Mouse (Mus musculus) neural tube, embryonic 12.5 days (tissue): ENCODE data around the gene AC124108.1. TPM values are rescaled to one million over a fixed set of nuclear protein-coding genes. Genes with fewer than 3 reads are reported as not detected.
A peak's percentile ranks its signal among the peaks of the same experiment; 100 is the strongest.

ENCODE experiments used
- ATAC-seq: fragments of 200-750 bp; cut with Nextera tagmentation; 2 replicates; pipeline ENCODE4 v1.8.0; 2017; ENCODE audit warnings: low read depth, mild to moderate bottlenecking, moderate TSS enrichment, moderate library complexity; ENCODE audit not compliant: low FRiP score
- H3K27ac ChIP-seq: fragments of 300-500 bp; sonication (generic); 2 replicates; pipeline ENCODE4 v1.5.1; 2016
- H3K27me3 ChIP-seq: fragments of 300-500 bp; sonication (generic); replicated peaks from 2 replicates; pipeline ENCODE4 v1.6.1; 2016; ENCODE audit warnings: mild to moderate bottlenecking
- H3K36me3 ChIP-seq: fragments of 300-500 bp; sonication (generic); 2 replicates; pipeline ENCODE4 v1.6.1; 2016; ENCODE audit warnings: mild to moderate bottlenecking
- H3K4me1 ChIP-seq: fragments of 300-500 bp; sonication (generic); 2 replicates; pipeline ENCODE4 v1.6.1; 2016
- H3K4me2 ChIP-seq: fragments of 300-500 bp; sonication (generic); replicated peaks from 2 replicates; pipeline ENCODE4 v1.6.1; 2016; ENCODE audit warnings: mild to moderate bottlenecking
- H3K4me3 ChIP-seq: fragments of 300-500 bp; sonication (generic); 2 replicates; pipeline ENCODE4 v1.5.1; 2016
- H3K9ac ChIP-seq: fragments of 300-500 bp; sonication (generic); 2 replicates; pipeline ENCODE4 v1.6.1; 2016; ENCODE audit warnings: mild to moderate bottlenecking
- H3K9me3 ChIP-seq: fragments of 300-500 bp; sonication (generic); 2 replicates; pipeline ENCODE4 v1.6.1; 2016; ENCODE audit warnings: mild to moderate bottlenecking
- WGBS: fragments of 180-500 bp; shearing (Covaris S2); methylation state at CpG from one replicate; pipeline ENCODE4 v1.1.7; 2016; 5-methylcytosine and 5-hydroxymethylcytosine counted together
- polyA plus RNA-seq: library from polyadenylated mRNA; unstranded; fragments of >200 nt; fragmentation: Nextera tagmentation; extraction: Ambion mirVana; gene quantifications from 2 replicates; pipeline ENCODE4 v1.2.1, GENCODE M21; 2016

Gene AC124108.1
- polyA plus RNA-seq, 1 experiment from 2014 or later, result 3.0 TPM

DNA sequence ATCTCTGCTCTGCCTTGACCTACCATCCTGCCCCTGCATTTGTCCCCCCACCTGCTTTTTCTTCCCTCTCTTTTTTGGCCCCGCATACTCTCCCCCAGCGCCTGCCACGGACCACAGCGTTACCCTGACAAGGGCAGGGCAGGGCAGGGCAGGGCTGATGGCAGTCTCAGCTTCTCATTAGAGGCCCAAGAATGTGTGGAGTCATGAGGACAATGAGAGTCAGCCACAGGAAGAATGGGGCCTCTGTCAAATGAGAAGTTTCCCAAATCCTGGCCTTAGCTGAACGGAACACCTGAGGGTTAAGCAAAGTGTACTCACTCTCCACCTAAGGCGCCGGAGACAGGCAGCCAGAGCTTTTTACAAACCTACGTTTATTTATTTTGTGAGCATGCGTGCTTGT, 3.8 kb downstream of the AC124108.1 start:
- H3K4me1 ChIP-seq, result peaks cover 79% of the 10 kb centered on the region
- 37% methylated on average over 9 of the region's 9 CpGs for WGBS
- peaks cover 4% of the 10 kb centered on the region; the same call in 1 of the 2 replicates for H3K27me3 ChIP-seq
- no peak for ATAC-seq
- no peak overlapping the region for H3K27ac ChIP-seq
- H3K4me2 ChIP-seq, result peak overlapping the region; percentile 69
- no peak overlapping the region for H3K4me3 ChIP-seq
- H3K9me3 ChIP-seq, result no peaks in the 10 kb centered on the region
- no peaks in the 10 kb centered on the region for H3K36me3 ChIP-seq
- 0 out of 2 replicates have a peak overlapping the region, but pooled peaks have one; percentile 40 for H3K9ac ChIP-seq

GRCm38 (mm10) chr1:132195681-132196080, 4.4 kb downstream of the AC124108.1 start:
- peak overlapping the region; percentile 34; the same call in 1 of the 2 replicates for H3K4me2 ChIP-seq
- WGBS, result 31% methylated on average over 5 of the region's 5 CpGs
- H3K27ac ChIP-seq, result no peak overlapping the region
- no peaks in the 10 kb centered on the region for H3K9me3 ChIP-seq
- no peak overlapping the region for H3K9ac ChIP-seq
- H3K4me3 ChIP-seq, result no peak overlapping the region
- ATAC-seq, result no peak
- peaks cover 83% of the 10 kb centered on the region for H3K4me1 ChIP-seq
- peaks cover 1% of the 10 kb centered on the region; the same call in 1 of the 2 replicates for H3K27me3 ChIP-seq
- H3K36me3 ChIP-seq, result no peaks in the 10 kb centered on the region

DNA sequence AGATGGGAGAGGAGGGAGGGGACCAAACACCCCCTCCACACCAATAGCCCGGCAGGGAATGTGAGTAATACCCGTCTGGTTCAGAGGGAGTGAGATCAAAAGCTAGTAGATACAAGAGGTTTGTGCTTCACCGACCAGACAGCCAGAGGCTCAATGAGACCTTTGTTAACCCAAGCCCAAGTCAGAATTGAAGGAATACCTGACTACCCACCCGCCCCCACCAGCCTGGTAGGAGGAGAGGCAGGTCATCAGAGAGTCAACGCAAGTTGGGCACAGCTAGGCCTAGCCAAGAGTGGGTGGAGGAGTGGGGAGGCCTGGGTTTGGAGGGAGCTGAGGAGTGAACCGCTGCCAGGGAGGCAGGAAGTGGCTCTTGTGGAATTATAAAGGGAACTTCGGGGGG, 5.1 kb downstream of the AC124108.1 start:
- Histone ChIP-seq H3K9ac (no peak overlapping the region), H3K36me3 (no peaks in the 10 kb centered on the region), H3K27me3 (no peaks in the 10 kb centered on the region; the same call in 1 of the 2 replicates), H3K27ac (no peak overlapping the region), H3K9me3 (no peaks in the 10 kb centered on the region), H3K4me3 (no peak overlapping the region), H3K4me1 (peaks cover 90% of the 10 kb centered on the region), H3K4me2 (0 out of 2 replicates have a peak overlapping the region, but pooled peaks have one; percentile 34)
- 12% methylated on average over 7 of the region's 7 CpGs for WGBS
- ATAC-seq, result no peak

- Histone ChIP-seq H3K4me2 (peak overlapping the region; percentile 34), H3K27me3 (no peaks in the 10 kb centered on the region), H3K9ac (no peak overlapping the region), H3K4me3 (no peak overlapping the region), H3K9me3 (no peaks in the 10 kb centered on the region), H3K27ac (no peak overlapping the region), H3K4me1 (peaks cover 83% of the 10 kb centered on the region), H3K36me3 (no peaks in the 10 kb centered on the region)
- WGBS, result 2% methylated on average over 9 of the region's 9 CpGs
- ATAC-seq, result 0 out of 2 replicates have a peak, but pooled peaks have one; percentile 13
These were observed 6.4 kb downstream of the AC124108.1 start for GRCm38 (mm10) chr1:132197666-132198065.

DNA sequence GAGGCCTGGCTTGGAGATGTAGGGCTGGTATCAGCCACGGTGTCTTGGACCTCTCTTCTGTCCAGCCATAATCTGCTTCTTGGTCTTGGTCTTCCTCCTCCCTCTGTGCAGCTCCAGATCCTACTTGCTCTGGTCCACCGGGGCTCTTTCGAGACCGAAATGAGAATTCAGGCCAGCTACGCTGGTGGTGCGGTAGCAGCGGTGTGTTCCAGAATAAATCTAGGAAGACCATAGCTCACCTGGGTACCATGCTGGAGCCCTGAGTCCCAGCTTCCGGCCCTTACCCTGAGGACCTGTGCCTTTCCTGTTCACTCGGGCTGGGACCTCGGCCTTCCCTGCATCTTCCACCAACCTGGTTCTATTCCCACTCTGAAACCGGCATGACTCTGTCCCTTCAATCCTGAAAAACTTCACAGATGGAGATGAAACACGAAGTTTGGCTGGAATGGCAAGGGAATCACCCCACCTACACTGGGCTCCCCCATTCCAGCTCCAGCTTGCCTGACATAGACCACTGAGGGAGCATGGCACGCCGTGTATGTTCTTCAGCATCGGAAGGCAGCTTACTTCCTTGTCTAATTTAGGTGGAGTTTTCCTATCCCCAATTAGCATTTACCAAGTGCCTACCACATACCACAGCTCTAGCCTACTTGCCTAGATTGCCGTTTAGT, 7.3 kb downstream of the AC124108.1 start:
- H3K4me2 ChIP-seq, result no peak overlapping the region
- ATAC-seq, result no peak
- H3K36me3 ChIP-seq, result no peaks in the 10 kb centered on the region
- no peaks in the 10 kb centered on the region for H3K9me3 ChIP-seq
- no peak overlapping the region for H3K4me3 ChIP-seq
- 69% methylated on average over 16 of the region's 16 CpGs for WGBS
- H3K9ac ChIP-seq, result no peak overlapping the region
- no peak overlapping the region for H3K27ac ChIP-seq
- no peaks in the 10 kb centered on the region for H3K27me3 ChIP-seq
- peaks cover 75% of the 10 kb centered on the region for H3K4me1 ChIP-seq

DNA sequence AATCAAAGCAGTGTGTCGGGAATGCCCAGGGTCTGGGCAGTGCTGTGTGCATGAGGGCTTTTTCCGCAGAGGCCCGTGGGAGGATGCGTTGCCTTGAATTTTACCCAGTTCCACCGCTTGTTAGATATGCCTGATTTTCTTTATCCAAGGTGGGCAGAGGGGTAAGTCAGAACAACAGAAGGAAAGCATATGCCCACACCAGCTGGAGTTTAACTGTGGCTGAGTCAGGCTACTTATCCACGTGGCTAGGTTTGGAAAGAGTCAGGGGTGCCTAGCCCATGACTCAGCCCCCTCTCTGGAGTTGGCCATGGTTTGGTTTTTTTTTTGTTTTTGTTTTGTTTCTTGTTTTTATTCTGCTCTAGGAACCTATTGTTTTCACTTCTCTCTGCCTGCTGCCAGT, 8.0 kb downstream of the AC124108.1 start:
- 67% methylated on average over 6 of the region's 6 CpGs for WGBS
- Histone ChIP-seq H3K4me2 (no peak overlapping the region; the same call in 1 of the 2 replicates), H3K9ac (no peak overlapping the region), H3K4me3 (no peak overlapping the region), H3K4me1 (peaks cover 68% of the 10 kb centered on the region), H3K9me3 (no peaks in the 10 kb centered on the region), H3K36me3 (no peaks in the 10 kb centered on the region), H3K27me3 (no peaks in the 10 kb centered on the region), H3K27ac (no peak overlapping the region)
- ATAC-seq, result no peak

GRCm38 (mm10) chr1:132199934-132200333, 8.7 kb downstream of the AC124108.1 start:
- 21% methylated on average over 12 of the region's 12 CpGs for WGBS
- Histone ChIP-seq H3K4me2 (peak overlapping the region; percentile 44), H3K4me3 (no peak overlapping the region), H3K9me3 (no peaks in the 10 kb centered on the region), H3K4me1 (peaks cover 61% of the 10 kb centered on the region), H3K9ac (no peak overlapping the region), H3K27me3 (no peaks in the 10 kb centered on the region), H3K27ac (no peak overlapping the region), H3K36me3 (peaks cover 3% of the 10 kb centered on the region; the same call in 1 of the 2 replicates)
- no peak for ATAC-seq

- H3K4me3 ChIP-seq, result no peak overlapping the region
- H3K4me1 ChIP-seq, result peaks cover 52% of the 10 kb centered on the region
- H3K4me2 ChIP-seq, result peak overlapping the region; percentile 44
- H3K9ac ChIP-seq, result no peak overlapping the region
- H3K27me3 ChIP-seq, result no peaks in the 10 kb centered on the region
- no peak overlapping the region; the same call in 1 of the 2 replicates for H3K27ac ChIP-seq
- peak; percentile 59 for ATAC-seq
- no peaks in the 10 kb centered on the region for H3K9me3 ChIP-seq
- WGBS, result 8% methylated on average over 11 of the region's 11 CpGs
- H3K36me3 ChIP-seq, result peaks cover 3% of the 10 kb centered on the region; the same call in 1 of the 2 replicates
These were observed 9.6 kb downstream of the AC124108.1 start for GRCm38 (mm10) chr1:132200562-132201510.

GRCm38 (mm10) chr1:132201511-132201860, 10.2 kb downstream of the AC124108.1 start:
- Histone ChIP-seq H3K9me3 (no peaks in the 10 kb centered on the region), H3K27ac (no peak overlapping the region), H3K36me3 (peaks cover 3% of the 10 kb centered on the region; the same call in 1 of the 2 replicates), H3K27me3 (no peaks in the 10 kb centered on the region), H3K9ac (no peak overlapping the region), H3K4me3 (no peak overlapping the region), H3K4me1 (peaks cover 47% of the 10 kb centered on the region), H3K4me2 (peak overlapping the region; percentile 44)
- WGBS, result 24% methylated on average over 4 of the region's 4 CpGs
- no peak; the same call in 1 of the 2 replicates for ATAC-seq

DNA sequence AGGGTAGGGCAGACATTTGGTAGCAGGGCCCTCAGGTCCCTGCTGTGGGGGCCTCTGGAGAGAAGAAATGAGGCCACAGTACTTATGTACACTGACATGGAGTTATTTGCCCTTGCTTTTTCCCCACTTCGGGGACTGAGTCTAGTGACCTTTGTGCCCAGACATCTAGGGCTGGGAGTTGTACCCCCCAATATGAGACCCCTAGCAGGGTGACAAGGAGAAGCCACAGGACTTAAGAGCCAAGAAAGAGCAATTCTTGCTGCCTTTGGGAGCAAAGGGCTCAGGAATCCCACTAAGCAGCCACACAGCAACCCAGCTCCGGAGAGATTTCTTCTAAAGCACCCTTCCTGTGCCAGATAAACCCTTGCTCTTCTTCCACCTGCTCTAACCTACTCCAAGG, 10.7 kb downstream of the AC124108.1 start:
- H3K4me2 ChIP-seq, result no peak overlapping the region
- no peak overlapping the region for H3K4me3 ChIP-seq

GRCm38 (mm10) chr1:132202771-132203170, 11.5 kb downstream of the AC124108.1 start:
- H3K4me1 ChIP-seq, result peaks cover 34% of the 10 kb centered on the region
- no peak overlapping the region for H3K9ac ChIP-seq
- no peak overlapping the region for H3K4me3 ChIP-seq
- no peak overlapping the region for H3K27ac ChIP-seq
- H3K36me3 ChIP-seq, result peaks cover 3% of the 10 kb centered on the region; the same call in 1 of the 2 replicates
- 93% methylated on average over 5 of the region's 5 CpGs for WGBS
- no peaks in the 10 kb centered on the region for H3K27me3 ChIP-seq
- no peak for ATAC-seq
- no peak overlapping the region for H3K4me2 ChIP-seq
- no peaks in the 10 kb centered on the region for H3K9me3 ChIP-seq

More for the DNA sequence above, 10.7 kb downstream of the AC124108.1 start:
- H3K27ac ChIP-seq, result no peak overlapping the region
- no peaks in the 10 kb centered on the region for H3K9me3 ChIP-seq
- ATAC-seq, result no peak
- WGBS, result 71% methylated on average over 2 of the region's 2 CpGs
- H3K4me1 ChIP-seq, result peaks cover 43% of the 10 kb centered on the region
- H3K9ac ChIP-seq, result no peak overlapping the region
- peaks cover 3% of the 10 kb centered on the region; the same call in 1 of the 2 replicates for H3K36me3 ChIP-seq
- H3K27me3 ChIP-seq, result no peaks in the 10 kb centered on the region

- H3K27me3 ChIP-seq, result 0 out of 2 replicates have a peak, but pooled peaks cover 4% of the 10 kb centered on the region
- H3K4me3 ChIP-seq, result no peak overlapping the region
- no peak overlapping the region for H3K9ac ChIP-seq
- no peak overlapping the region for H3K27ac ChIP-seq
- no peaks in the 10 kb centered on the region for H3K9me3 ChIP-seq
- ATAC-seq, result no peak
- 68% methylated on average over 5 of the region's 5 CpGs for WGBS
- no peak overlapping the region for H3K4me2 ChIP-seq
- H3K36me3 ChIP-seq, result peaks cover 3% of the 10 kb centered on the region; the same call in 1 of the 2 replicates
- H3K4me1 ChIP-seq, result peaks cover 23% of the 10 kb centered on the region
These were observed 14.7 kb downstream of the AC124108.1 start for GRCm38 (mm10) chr1:132205958-132206357.
